Mouse (Mus musculus) adrenal gland, adult 18-20 months (tissue): ENCODE results near the gene Ppp1r13l. TPM values are rescaled to one million over a fixed set of nuclear protein-coding genes. Genes with fewer than 3 reads are reported as not detected.

Experiments used
- DNase-seq, 2 experiments: peaks; one replicate each; pipeline ENCODE4 v3.0.0; 2021 to 2022; ENCODE audit warnings: low spot score in 2 of 2
- total RNA-seq, 2 experiments: library from RNA; stranded (reverse); gene quantifications; 1 replicate in 1 of 2; 2 replicates in 1 of 2; pipeline ENCODE4 v1.2.3; 2021

Gene Ppp1r13l
- total RNA-seq, 2 experiments from 2014 or later = 5.9 to 6.7 TPM

DNA sequence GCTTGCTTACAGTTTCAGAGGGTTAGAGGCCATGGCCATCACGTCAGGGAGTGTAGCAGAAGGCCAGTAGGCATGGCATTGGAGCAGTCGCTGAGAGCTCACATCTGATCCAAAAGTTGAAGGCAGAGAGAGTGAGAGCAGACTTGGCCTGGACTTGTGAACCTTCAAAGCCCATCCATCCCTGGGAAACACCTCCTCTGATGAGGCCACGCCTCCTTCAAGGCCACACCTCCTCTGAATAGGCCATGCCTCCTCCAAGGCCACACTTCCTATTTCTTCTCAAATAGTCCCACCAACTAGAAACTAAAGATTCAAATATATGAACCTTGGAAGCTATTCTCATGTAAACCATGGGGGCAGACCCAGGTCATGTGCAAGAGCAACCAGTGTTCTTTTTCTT is 24.0 kb upstream of the Ppp1r13l start:
- no peak for DNase-seq

DNA sequence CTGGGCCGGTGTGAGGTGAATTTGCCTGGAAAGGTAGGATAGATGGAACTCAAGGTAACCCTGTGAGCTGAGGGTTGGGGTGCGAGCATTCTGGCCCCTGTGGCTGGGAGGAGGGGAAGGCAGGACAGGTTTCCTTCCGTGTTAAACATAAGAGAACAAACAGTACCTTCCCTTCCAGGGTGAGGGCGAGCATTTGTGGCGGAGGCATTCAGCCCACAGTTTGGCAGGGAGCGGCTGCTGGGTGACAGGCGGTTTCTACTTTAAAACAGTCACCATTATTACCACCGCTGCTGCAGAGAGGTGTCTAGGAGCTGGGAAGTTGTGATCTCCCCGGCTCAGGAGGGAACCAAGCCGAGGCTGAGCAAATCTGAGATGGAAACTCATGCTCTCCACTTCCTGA is 22.4 kb upstream of the Ppp1r13l start:
- no peak for DNase-seq

- DNase-seq = no peak
Observed at GRCm38 (mm10) chr7:19338060-19338459, 21.5 kb upstream of the Ppp1r13l start.

DNA sequence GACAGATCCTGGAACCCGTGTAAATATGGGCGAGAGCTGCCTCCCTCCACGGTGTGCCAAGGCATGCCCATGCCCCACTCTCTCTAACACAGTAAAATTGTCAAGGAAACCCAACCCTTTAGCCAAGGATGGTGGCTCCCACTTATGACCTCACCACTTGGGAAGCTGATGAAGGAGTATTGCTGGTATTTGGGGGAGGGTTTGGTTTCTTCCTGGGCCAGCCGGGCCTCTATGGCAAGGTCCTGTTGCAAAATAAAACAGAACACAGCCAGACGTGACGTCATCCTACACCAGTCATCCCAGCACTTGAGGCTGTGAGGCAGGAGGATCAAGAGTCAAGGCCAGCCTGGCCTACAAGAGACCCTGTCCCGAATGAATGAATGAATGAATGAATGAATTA is 21.0 kb upstream of the Ppp1r13l start:
- DNase-seq = no peak

- DNase-seq = no peak
Observed at GRCm38 (mm10) chr7:19341250-19341649, 18.3 kb upstream of the Ppp1r13l start.

- peak in 1 of 2 experiments; percentile 38 for DNase-seq
Observed at GRCm38 (mm10) chr7:19341761-19342409, 17.7 kb upstream of the Ppp1r13l start.

- peak; percentile 90 to 93 for DNase-seq
Observed at GRCm38 (mm10) chr7:19342481-19343027, 17.0 kb upstream of the Ppp1r13l start.

GRCm38 (mm10) chr7:19343210-19343808 is 16.2 kb upstream of the Ppp1r13l start:
- DNase-seq = peak; percentile 77 to 81

DNA sequence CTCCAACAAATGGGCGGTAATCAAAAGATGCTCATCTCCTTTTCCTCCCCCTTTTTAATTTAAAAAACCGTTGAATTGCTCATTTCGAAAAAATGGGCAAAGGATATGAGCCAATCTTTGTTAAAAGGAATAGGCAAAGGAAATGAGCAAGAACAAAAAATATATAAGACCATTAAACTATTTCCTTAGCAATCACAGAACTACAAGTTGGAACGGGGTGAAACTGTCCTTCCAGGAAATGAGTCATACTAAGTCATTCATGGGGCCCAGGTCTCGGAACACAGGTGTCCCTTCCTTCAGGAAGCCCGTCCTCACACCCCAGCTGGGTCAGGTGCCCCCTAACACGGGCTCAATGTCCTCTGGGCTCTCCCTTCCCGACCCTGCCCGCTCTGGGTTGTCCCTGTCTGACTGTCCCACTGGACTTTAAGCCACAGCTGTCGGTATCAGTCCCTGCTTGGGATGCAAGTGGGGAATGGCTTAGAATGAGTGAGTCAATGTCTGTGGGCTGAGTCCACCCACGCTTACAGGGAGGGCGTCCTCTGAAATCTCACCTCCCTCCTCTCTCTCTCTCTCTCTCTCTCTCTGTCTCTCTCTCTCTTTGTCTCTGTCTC is 15.2 kb upstream of the Ppp1r13l start, which contains the start of gene Ercc1:
Ercc1 (plus strand) TSS at position 542 of the 611 bp plus-strand sequence.
- no peak for DNase-seq

GRCm38 (mm10) chr7:19344938-19345471 is 14.5 kb upstream of the Ppp1r13l start:
- DNase-seq = peak; percentile 82 to 86

DNA sequence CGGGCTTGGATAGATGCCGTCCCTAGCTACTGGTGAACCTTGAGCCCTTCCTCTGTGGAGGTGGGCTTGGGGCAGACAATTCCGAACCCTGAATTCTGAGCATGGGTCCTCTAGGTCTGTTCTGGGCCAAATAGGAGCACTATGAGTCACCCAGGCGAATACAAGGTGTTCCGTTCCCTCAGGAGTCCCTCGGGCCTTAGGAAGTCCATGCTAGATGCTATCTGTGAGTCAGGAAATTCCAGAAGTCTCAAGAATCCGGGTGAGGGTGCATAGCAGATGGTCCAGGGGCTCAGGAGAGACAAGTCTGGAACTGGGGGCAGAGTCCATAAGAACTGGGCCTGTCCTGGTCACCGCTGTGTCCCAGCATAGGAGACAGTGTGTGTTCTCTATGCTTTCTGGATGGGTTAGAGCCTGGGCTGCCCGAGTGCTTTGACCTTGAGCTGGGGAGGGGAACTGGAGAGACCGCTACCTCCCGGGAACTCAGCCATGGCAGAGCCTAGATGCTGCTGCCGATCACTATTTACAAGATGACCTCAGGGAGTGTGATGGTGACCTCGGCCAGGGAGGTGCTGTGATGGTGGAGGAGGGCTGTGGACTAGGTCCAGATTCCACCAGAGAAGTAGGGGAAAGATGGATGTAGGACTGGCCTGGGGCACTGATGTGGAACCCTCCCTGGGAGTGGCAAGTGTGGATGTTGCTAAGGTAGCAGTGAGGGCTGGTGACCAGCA is 10.2 kb upstream of the Ppp1r13l start:
- peak in 1 of 2 experiments; percentile 19 for DNase-seq

DNA sequence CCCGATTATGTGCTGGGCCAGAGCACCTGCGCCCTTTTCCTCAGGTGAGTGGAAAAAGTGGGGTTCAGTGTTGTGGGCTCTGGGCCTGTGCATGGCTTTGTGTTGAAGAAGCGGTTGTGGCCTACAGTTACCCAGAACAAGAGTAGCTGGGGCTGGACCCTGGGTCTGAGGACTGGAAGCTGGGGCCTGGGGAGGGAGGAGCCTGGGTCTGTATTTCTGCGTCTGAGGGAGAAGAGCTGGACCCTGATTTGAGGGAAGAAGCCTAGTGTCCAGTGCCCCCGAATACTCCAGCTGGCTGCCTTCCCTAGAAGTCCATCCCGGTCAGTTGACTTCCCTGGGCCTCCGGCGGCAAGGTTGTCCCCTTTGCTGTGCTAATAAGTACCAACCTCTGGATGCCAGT is 9.3 kb upstream of the Ppp1r13l start:
- DNase-seq = peak in 1 of 2 experiments; percentile 13

GRCm38 (mm10) chr7:19354991-19355390 is 4.6 kb upstream of the Ppp1r13l start:
- DNase-seq = no peak

DNA sequence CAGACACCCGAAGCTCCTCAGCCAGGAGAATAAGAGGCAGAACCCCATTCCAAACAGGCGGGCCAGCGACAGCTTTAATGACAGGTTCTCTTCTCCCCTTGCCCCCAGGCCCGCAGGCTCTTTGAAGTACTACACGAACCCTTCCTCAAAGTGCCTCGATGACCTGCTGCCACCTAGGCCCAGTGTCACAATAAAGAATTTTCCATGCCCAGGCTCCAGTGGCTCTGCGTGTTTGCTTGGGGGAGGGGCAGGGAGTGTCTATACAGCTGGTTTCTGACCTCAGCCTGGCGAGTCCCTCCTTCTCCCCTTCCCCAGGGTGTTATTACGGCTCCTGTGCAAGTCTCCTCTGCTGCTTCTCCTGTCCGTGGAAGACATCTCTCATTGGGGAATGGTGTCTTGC is 3.2 kb upstream of the Ppp1r13l start:
- DNase-seq = no peak

DNA sequence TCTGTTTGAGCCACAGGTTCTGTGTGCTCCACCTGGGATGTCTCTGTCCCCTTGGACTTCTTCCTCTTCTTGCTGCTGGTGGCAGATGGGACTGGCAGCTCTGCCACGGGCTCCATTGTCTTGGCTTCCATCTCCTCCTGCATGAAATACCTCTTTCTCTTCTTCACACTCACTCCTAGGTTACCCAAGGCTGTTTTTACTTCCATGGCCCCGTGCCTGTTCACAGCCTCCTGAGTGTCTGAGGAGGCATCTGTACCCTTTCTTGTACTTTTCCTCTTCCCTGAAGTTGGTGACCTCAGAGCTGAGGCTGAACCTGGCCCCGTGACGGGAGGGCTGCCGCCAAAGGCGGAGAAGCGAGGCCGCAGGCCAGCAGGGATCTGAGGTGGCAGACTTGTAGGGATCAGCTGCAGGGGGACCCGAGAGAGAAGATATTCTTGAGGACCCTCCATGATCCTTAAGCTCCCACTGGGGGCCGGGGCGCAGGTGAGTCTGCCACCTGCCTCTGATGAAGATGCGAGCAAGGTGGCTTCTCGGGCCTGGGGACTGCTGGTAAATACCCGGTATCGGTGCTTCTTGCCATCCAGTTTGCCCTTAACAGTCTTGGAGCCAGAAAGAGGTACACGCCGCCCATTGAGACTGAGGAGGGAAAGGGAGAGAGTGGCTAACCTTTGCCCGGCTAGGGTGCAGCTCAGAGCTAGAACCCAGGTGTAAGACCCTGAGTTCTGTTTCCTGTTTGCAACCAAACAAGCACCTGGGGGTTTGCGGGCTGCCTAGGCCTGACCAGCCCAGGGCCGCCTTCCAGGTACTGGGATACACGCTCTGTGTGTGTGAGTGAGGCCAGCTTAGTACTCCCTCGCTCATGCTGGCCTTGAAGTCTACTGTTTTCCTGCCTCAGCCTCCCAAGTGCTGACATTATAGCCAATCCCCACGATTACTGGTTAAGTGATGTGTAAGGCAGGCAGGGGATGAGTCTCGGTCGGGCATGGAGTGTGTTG is 1.9 kb upstream of the Ppp1r13l start:
- DNase-seq = no peak

GRCm38 (mm10) chr7:19358634-19359033 is 915 bp upstream of the Ppp1r13l start:
- no peak for DNase-seq

DNA sequence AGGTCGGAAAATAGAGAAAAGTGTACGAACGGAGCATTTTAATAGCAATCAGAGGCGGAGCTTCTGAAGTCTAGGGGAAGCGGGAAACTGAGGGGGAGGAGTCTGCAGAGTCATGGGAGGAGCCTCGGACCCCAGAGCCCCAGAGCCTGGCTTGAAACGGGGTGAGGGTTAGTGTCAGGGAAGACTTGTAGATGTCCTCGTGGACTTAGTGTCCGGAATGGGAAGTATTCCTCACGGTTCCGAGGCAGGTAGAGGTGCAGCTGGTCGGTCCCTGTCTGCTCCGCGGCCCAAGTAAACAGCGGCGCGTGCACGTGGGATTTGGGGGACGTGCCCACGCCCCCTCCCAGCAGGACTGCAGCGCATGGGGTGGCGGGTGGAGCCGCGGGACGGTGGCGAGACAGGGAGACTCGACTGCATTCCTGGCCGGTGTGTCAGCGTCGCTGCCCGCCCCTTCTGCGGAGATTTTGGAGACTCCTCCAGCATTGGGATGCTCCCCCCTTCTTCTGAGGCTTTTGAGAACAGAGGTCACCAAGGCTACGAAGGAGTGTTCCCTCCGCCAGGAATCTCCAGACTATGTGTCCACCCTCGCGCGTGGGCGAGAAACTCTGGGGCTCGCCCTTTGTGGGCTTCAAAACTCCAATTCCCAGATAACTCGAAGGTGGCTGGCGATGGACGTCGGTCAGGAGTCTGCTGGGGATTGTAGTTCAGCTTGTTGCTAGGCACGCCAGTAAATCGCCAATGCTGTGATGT is 518 bp downstream of the Ppp1r13l start:
- DNase-seq = peak; percentile 67 to 68

DNA sequence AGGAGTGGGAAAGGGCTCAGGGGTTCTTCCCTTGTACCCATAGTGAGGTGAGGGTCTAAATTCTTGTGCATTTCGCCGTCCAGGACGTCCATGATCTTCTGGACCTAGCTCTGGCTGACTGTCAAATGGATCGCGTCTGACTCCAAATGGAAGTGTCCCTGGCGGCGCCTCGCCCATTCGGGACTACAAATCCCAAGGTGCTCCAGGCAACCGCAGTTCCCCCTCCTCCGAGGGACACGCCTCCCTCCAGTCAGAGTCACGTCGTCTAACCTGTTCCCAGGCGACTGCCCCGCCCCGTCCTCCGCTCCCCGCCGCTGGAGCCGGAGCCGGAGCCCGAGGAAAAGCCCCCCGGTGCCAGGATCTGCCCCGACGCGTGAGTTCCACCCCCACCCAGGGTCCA is 1.4 kb downstream of the Ppp1r13l start:
- peak; percentile 81 to 83 for DNase-seq

DNA sequence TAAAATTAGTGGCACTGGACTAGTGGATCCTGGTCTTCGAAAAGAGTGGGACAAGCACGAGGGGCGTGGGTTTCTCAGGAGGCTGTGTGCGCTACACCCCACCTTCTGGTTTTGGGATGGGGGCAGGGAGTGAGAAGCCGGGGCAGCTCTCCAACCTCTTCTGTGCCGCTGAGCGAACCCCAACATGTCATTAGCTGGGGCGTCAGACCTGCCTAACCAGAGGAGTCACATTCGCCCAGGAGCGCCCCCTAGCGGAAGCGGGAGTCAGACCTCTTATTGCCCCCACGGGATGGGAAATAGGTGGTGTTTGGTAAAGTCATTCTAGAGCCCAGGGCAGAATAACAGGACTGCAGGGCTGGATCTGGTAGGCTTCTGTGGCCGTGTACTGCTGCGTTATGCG is 2.2 kb downstream of the Ppp1r13l start:
- peak; percentile 77 to 86 for DNase-seq
